Mouse (Mus musculus): ENCODE results near the gene Aldh3b1.

- TF ChIP-seq CTCF (IDR thresholded peaks at IDR 0.05; ENCODE audit: control insufficient read depth, insufficient read depth, low read length): no peak
- TF ChIP-seq POLR2A (IDR thresholded peaks at IDR 0.05; ENCODE audit: borderline replicate concordance, control insufficient read depth, low read depth, low read length): no peak
These were observed 40.5 kb downstream of the Aldh3b1 start for GRCm38 (mm10) chr19:3889096-3889495.
